Mouse (Mus musculus) kidney, postnatal 0 days (tissue): ENCODE measurements around the gene Abhd8. TPM values are rescaled to one million over a fixed set of nuclear protein-coding genes. Genes with fewer than 3 reads are reported as not detected.

ENCODE experiments used
- ATAC-seq: fragments of 200-750 bp; cut with Nextera tagmentation; replicated peaks from 2 replicates; pipeline ENCODE4 v1.8.0; 2017; ENCODE audit warnings: low read depth, moderate number of reproducible peaks, moderate TSS enrichment, moderate library complexity; ENCODE audit not compliant: low FRiP score
- DNase-seq: peaks from one replicate; pipeline ENCODE4 v3.0.0-alpha.2; 2016; ENCODE audit warnings: low spot score
- H3K27ac ChIP-seq: fragments of 300-500 bp; sonication (generic); 2 replicates; pipeline ENCODE4 v1.5.1; 2014; ENCODE audit warnings: mild to moderate bottlenecking
- H3K27me3 ChIP-seq: fragments of 300-500 bp; sonication (generic); 2 replicates; pipeline ENCODE4 v1.6.1; 2014; ENCODE audit warnings: low read length, mixed read lengths; ENCODE audit not compliant: insufficient read depth
- H3K36me3 ChIP-seq: fragments of 300-500 bp; sonication (generic); 2 replicates; pipeline ENCODE4 v1.6.1; 2014; ENCODE audit warnings: low read length, mixed read lengths; ENCODE audit not compliant: insufficient read depth
- H3K4me1 ChIP-seq: fragments of 300-500 bp; sonication (generic); replicated peaks from 2 replicates; pipeline ENCODE4 v1.6.1; 2014; ENCODE audit warnings: antibody characterized with exemption, low read length, mixed read lengths; ENCODE audit not compliant: insufficient read depth
- H3K4me2 ChIP-seq: fragments of 300-500 bp; sonication (generic); 2 replicates; pipeline ENCODE4 v1.6.1; 2014; ENCODE audit warnings: mild to moderate bottlenecking, low read length, moderate library complexity, mixed read lengths
- H3K4me3 ChIP-seq: fragments of 300-500 bp; sonication (generic); replicated peaks from 2 replicates; pipeline ENCODE4 v1.5.1; 2014; ENCODE audit warnings: low read depth, low read length
- H3K9ac ChIP-seq: fragments of 300-500 bp; sonication (generic); 2 replicates; pipeline ENCODE4 v1.6.1; 2014; ENCODE audit warnings: low read depth, low read length
- H3K9me3 ChIP-seq: fragments of 300-500 bp; sonication (generic); replicated peaks from 2 replicates; pipeline ENCODE4 v1.6.1; 2016; ENCODE audit warnings: low read length, inconsistent platforms, mixed read lengths
- CTCF ChIP-seq: IDR thresholded peaks from 2 replicates; pipeline ENCODE4 v1.5.1; 2016; ENCODE audit warnings: antibody characterized with exemption, low read depth, mild to moderate bottlenecking, moderate library complexity
- WGBS: fragments of 180-500 bp; shearing (Covaris S2); extraction: QIAGEN DNeasy Blood & Tissue Kit; methylation state at CpG from one replicate; pipeline ENCODE4 v1.1.7; 2014; 5-methylcytosine and 5-hydroxymethylcytosine counted together
- polyA plus RNA-seq: library from polyadenylated mRNA; unstranded; fragments of >200 nt; fragmentation: Nextera tagmentation; extraction: Ambion mirVana; gene quantifications from 2 replicates; pipeline ENCODE4 v1.2.1, GENCODE M21; 2015

Gene Abhd8
- polyA plus RNA-seq, 1 experiment from 2014 or later = 38.3 TPM

GRCm38 (mm10) chr8:71484736-71485135 is 21.3 kb upstream of the Abhd8 start:
- Histone ChIP-seq H3K9ac (no peak overlapping the region), H3K4me2 (peak overlapping the region; percentile 83), H3K27me3 (no peaks in the 10 kb centered on the region), H3K4me3 (no peak overlapping the region), H3K27ac (no peak overlapping the region), H3K9me3 (no peaks in the 10 kb centered on the region), H3K4me1 (peaks cover 18% of the 10 kb centered on the region; the same call in 1 of the 2 replicates), H3K36me3 (no peaks in the 10 kb centered on the region)
- ATAC-seq (no peak), DNase-seq (no peak)
- no peak for TF ChIP-seq CTCF
- 96% methylated on average over 19 of the region's 19 CpGs for WGBS

GRCm38 (mm10) chr8:71483932-71484331 is 20.5 kb upstream of the Abhd8 start:
- Histone ChIP-seq H3K36me3 (no peaks in the 10 kb centered on the region), H3K9ac (no peak overlapping the region), H3K27ac (no peak overlapping the region), H3K4me1 (peaks cover 11% of the 10 kb centered on the region; the same call in 1 of the 2 replicates), H3K27me3 (no peaks in the 10 kb centered on the region), H3K4me3 (no peak overlapping the region), H3K4me2 (no peak overlapping the region), H3K9me3 (no peaks in the 10 kb centered on the region)
- no peak for TF ChIP-seq CTCF
- ATAC-seq (no peak), DNase-seq (peak; percentile 64)
- 57% methylated on average over 8 of the region's 8 CpGs for WGBS

- H3K9me3 ChIP-seq = no peaks in the 10 kb centered on the region
- no peaks in the 10 kb centered on the region; the same call in 1 of the 2 replicates for H3K4me1 ChIP-seq
- no peaks in the 10 kb centered on the region for H3K27me3 ChIP-seq
- H3K9ac ChIP-seq = no peak overlapping the region
- TF ChIP-seq CTCF = no peak
- no peak for DNase-seq
- no peak overlapping the region for H3K4me2 ChIP-seq
- no peak for ATAC-seq
- no peak overlapping the region for H3K27ac ChIP-seq
- 0 out of 2 replicates have a peak, but pooled peaks cover 8% of the 10 kb centered on the region for H3K36me3 ChIP-seq
- no peak overlapping the region for H3K4me3 ChIP-seq
- 97% methylated on average over 11 of the region's 11 CpGs for WGBS
These were observed 15.5 kb upstream of the Abhd8 start for GRCm38 (mm10) chr8:71478943-71479342.

GRCm38 (mm10) chr8:71477196-71477845 is 13.9 kb upstream of the Abhd8 start:
- no peak for ATAC-seq
- WGBS = 56% methylated on average over 14 of the region's 14 CpGs
- peak; percentile 60 for TF ChIP-seq CTCF
- Histone ChIP-seq H3K4me3 (no peak overlapping the region), H3K4me2 (peak overlapping the region; percentile 90), H3K27me3 (no peaks in the 10 kb centered on the region), H3K9ac (no peak overlapping the region; the same call in 1 of the 2 replicates), H3K27ac (no peak overlapping the region), H3K4me1 (no peaks in the 10 kb centered on the region; the same call in 1 of the 2 replicates), H3K36me3 (peaks cover 17% of the 10 kb centered on the region), H3K9me3 (no peaks in the 10 kb centered on the region)
- DNase-seq = peak; percentile 44

- no peaks in the 10 kb centered on the region; the same call in 1 of the 2 replicates for H3K4me1 ChIP-seq
- peak overlapping the region; percentile 68 for H3K9ac ChIP-seq
- ATAC-seq (peak; percentile 50), DNase-seq (peak; percentile 80)
- no peaks in the 10 kb centered on the region for H3K9me3 ChIP-seq
- H3K4me2 ChIP-seq = peak overlapping the region; percentile 90
- H3K4me3 ChIP-seq = peak overlapping the region; percentile 63
- peaks cover 18% of the 10 kb centered on the region for H3K36me3 ChIP-seq
- H3K27me3 ChIP-seq = no peaks in the 10 kb centered on the region
- under 1% methylated on average over 76 of the region's 121 CpGs for WGBS
- H3K27ac ChIP-seq = peak overlapping the region; percentile 79
- TF ChIP-seq CTCF = peak; percentile 36; the same call in 1 of the 2 replicates
These were observed 12.9 kb upstream of the Abhd8 start for GRCm38 (mm10) chr8:71476099-71476940.

GRCm38 (mm10) chr8:71475702-71476075 is 12.2 kb upstream of the Abhd8 start:
- 16% methylated on average over 4 of the region's 4 CpGs for WGBS
- H3K9ac ChIP-seq = peak overlapping the region; percentile 68; the same call in 1 of the 2 replicates
- no peaks in the 10 kb centered on the region for H3K9me3 ChIP-seq
- H3K4me1 ChIP-seq = no peaks in the 10 kb centered on the region; the same call in 1 of the 2 replicates
- H3K36me3 ChIP-seq = peaks cover 21% of the 10 kb centered on the region
- ATAC-seq = no peak
- TF ChIP-seq CTCF = no peak
- no peaks in the 10 kb centered on the region for H3K27me3 ChIP-seq
- no peak overlapping the region for H3K27ac ChIP-seq
- H3K4me2 ChIP-seq = peak overlapping the region; percentile 90
- DNase-seq = no peak
- peak overlapping the region; percentile 63 for H3K4me3 ChIP-seq
